Mouse (Mus musculus): ENCODE data around the gene Nr2f1.

The Nr2f1 gene

GRCm38 (mm10) chr13:78200991-78201870 is 1.7 kb upstream of the Nr2f1 start:
- in situ Hi-C loops (cut with MseI, MboI): loop anchor here in 1 of 2 experiments (5.0 kb wide), 1 partner anchor 219 kb away; no protein-coding TSS in a partner anchor

- in situ Hi-C loops (cut with MseI, MboI): loop anchor here in 1 of 2 experiments (5.0 kb wide), 1 partner anchor 218 kb away; no protein-coding TSS in a partner anchor
Observed at GRCm38 (mm10) chr13:78200407-78200806, 850 bp upstream of the Nr2f1 start.

GRCm38 (mm10) chr13:78198871-78199641 is 501 bp downstream of the Nr2f1 start:
- in situ Hi-C loops (cut with MseI, MboI): loop anchor here in 1 of 2 experiments (10.0 kb wide), 1 partner anchor 214 kb away; no protein-coding TSS in a partner anchor

- in situ Hi-C loops (cut with MseI, MboI): loop anchor here in 1 of 2 experiments (10.0 kb wide), 1 partner anchor 214 kb away; no protein-coding TSS in a partner anchor
Observed at GRCm38 (mm10) chr13:78198391-78198870, 1.1 kb downstream of the Nr2f1 start.

- in situ Hi-C loops (cut with MseI, MboI): loop anchor here in 1 of 2 experiments (10.0 kb wide), 1 partner anchor 213 kb away; no protein-coding TSS in a partner anchor
Observed at GRCm38 (mm10) chr13:78197819-78198390, 1.7 kb downstream of the Nr2f1 start.

- in situ Hi-C loops (cut with MseI, MboI): loop anchor here in 1 of 2 experiments (10.0 kb wide), 1 partner anchor 213 kb away; no protein-coding TSS in a partner anchor
Observed at GRCm38 (mm10) chr13:78197286-78197818, 2.2 kb downstream of the Nr2f1 start.

- in situ Hi-C loops (cut with MseI, MboI): loop anchor here in 1 of 2 experiments (10.0 kb wide), 1 partner anchor 212 kb away; no protein-coding TSS in a partner anchor
Observed at GRCm38 (mm10) chr13:78196236-78196796, 3.2 kb downstream of the Nr2f1 start.

- in situ Hi-C loops (cut with MseI, MboI): loop anchor here in 1 of 2 experiments (10.0 kb wide), 1 partner anchor 211 kb away; no protein-coding TSS in a partner anchor
Observed at GRCm38 (mm10) chr13:78195601-78196115, 3.9 kb downstream of the Nr2f1 start.

- in situ Hi-C loops (cut with MseI, MboI): loop anchor here in 1 of 2 experiments (10.0 kb wide), 1 partner anchor 210 kb away; no protein-coding TSS in a partner anchor
Observed at GRCm38 (mm10) chr13:78194850-78195600, 4.5 kb downstream of the Nr2f1 start.

- in situ Hi-C loops (cut with MseI, MboI): loop anchor here in 1 of 2 experiments (10.0 kb wide), 1 partner anchor 209 kb away; no protein-coding TSS in a partner anchor
Observed at GRCm38 (mm10) chr13:78194135-78194849, 5.3 kb downstream of the Nr2f1 start.

GRCm38 (mm10) chr13:78193211-78193610 is 6.3 kb downstream of the Nr2f1 start:
- in situ Hi-C loops (cut with MseI, MboI): loop anchor here in 1 of 2 experiments (10.0 kb wide), 1 partner anchor 208 kb away; no protein-coding TSS in a partner anchor

GRCm38 (mm10) chr13:78189586-78189985 is 10.0 kb downstream of the Nr2f1 start:
- in situ Hi-C loops (cut with MseI, MboI): no loop called here

- in situ Hi-C loops (cut with MseI, MboI): no loop called here
Observed at GRCm38 (mm10) chr13:78187833-78188232, 11.7 kb downstream of the Nr2f1 start.

- in situ Hi-C loops (cut with MseI, MboI): no loop called here
Observed at GRCm38 (mm10) chr13:78186340-78186946, 13.1 kb downstream of the Nr2f1 start.

GRCm38 (mm10) chr13:78184786-78185466 is 14.6 kb downstream of the Nr2f1 start:
- in situ Hi-C loops (cut with MseI, MboI): no loop called here

GRCm38 (mm10) chr13:78183986-78184385 is 15.6 kb downstream of the Nr2f1 start:
- in situ Hi-C loops (cut with MseI, MboI): no loop called here

- in situ Hi-C loops (cut with MseI, MboI): no loop called here
Observed at GRCm38 (mm10) chr13:78183004-78183403, 16.6 kb downstream of the Nr2f1 start.

Data from mouse trophoblast stem cell (cell line).